Mouse (Mus musculus) left cerebral cortex, adult 2 months (tissue): ENCODE measurements around the gene Hspa12b. TPM values are rescaled to one million over a fixed set of nuclear protein-coding genes. Genes with fewer than 3 reads are reported as not detected.

Experiments used
- DNase-seq, 2 experiments: peaks; one replicate each; pipeline ENCODE4 v3.0.0; 2021 to 2022; ENCODE audit warnings: low spot score in 2 of 2, mixed read lengths in 1 of 2; ENCODE audit errors: extremely low spot score in 1 of 2
- H3K27ac ChIP-seq: fragments of 200-600 bp; 2 replicates; pipeline ENCODE4 v1.8.1; 2022
- H3K4me3 ChIP-seq: fragments of 200-600 bp; 2 replicates; pipeline ENCODE4 v1.8.1; 2022
- CTCF ChIP-seq: fragments of 200-600 bp; IDR thresholded peaks from 2 replicates; pipeline ENCODE4 v1.8.1; 2022; ENCODE audit warnings: antibody characterized with exemption, mild to moderate bottlenecking, moderate library complexity
- intact Hi-C: fragments of 180-260 bp; cut with DNase I; formaldehyde crosslinking; loops from one replicate; pipeline ENCODE4 v1.15.1; 2025
- total RNA-seq, 2 experiments: library from RNA; stranded (reverse); gene quantifications; 2 replicates each; pipeline ENCODE4 v1.2.3; 2021

Gene Hspa12b
- total RNA-seq, 2 experiments from 2014 or later = 10.1 to 12.8 TPM

DNA sequence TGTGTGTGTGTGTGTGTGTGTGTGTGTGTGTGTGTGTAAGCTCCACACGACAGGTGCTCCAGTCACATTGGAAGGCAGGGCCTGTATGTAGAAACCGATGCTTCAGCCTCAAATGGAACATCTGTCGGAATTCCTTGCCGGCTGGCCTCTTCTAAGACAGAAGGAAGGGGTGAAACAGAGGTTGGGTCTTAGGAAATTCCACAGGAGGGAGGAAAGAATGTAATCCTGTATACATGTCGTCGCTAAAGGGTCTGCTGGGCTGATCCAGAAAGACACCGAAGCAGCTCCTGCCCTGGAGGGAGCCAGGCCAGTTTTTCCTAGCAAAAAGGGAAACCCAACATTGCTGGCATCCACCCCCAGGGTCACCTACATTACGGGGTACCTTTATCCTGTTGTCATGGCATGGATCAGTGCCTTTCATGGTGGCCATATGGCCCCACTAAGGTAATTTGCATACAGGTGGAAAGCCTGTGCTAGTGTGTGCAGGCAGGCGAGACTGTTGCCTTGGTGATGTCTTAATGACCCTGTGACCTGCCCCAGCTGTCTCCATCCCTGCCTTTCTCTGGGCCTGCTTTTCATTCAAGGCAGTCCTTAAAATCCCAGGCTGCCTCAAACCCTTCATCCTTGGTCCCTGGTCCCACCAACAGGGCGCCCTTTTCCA is 63.4 kb downstream of the Hspa12b start:
- no peak for TF ChIP-seq CTCF
- intact Hi-C loops = no loop called here

DNA sequence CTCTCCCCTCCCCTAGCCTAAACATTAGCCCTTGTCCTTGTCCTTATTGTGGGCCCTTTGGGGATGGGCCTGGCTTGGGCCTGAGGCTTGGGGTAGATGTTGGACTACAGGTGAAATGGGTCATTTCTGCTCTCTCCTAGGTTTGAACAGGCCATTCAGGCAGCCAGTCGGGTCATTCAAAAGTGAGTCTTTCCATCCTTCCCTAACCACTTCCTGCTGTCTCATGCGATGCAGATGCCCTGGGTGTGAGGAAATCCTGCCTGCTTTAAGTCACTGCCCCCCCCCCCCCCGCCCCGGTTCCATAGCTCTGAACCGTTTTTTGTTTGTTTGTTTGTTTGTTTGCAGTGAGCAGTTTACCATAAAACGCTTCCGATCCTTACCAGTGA is 63.9 kb downstream of the Hspa12b start:
- intact Hi-C loops = no loop called here
- DNase-seq = no peak
- Histone ChIP-seq H3K27ac (no peak overlapping the region), H3K4me3 (no peak overlapping the region)
- no peak for TF ChIP-seq CTCF

More for the DNA sequence above, 63.4 kb downstream of the Hspa12b start:
- no peak overlapping the region for H3K27ac ChIP-seq
- no peak overlapping the region for H3K4me3 ChIP-seq
- DNase-seq = no peak

Other genes starting within 250 kb of the Hspa12b start
- gene 4930402H24Rik, start 220.9 kb upstream of the Hspa12b start, total RNA-seq = 10 to 100 TPM; 68.3 to 76.4 TPM
- 100 to 1,000 TPM; 118 to 126 TPM for gene Atrn, start 220.8 kb upstream of the Hspa12b start, total RNA-seq
- 10 to 100 TPM; 50.3 to 55.3 TPM for gene Gfra4, start 84.2 kb upstream of the Hspa12b start, total RNA-seq
- gene Adam33, start 63.5 kb upstream of the Hspa12b start, total RNA-seq = 1 to 10 TPM; 8.9 to 9.6 TPM
- under 1 TPM; 0.44 to 0.45 TPM for gene Siglec1, start 40.5 kb upstream of the Hspa12b start, total RNA-seq
- not detected for gene Gm11037, start 6.2 kb downstream of the Hspa12b start, total RNA-seq
- gene 1700037H04Rik, start 32.8 kb downstream of the Hspa12b start, total RNA-seq = 10 to 100 TPM; 63.7 to 76.7 TPM
- gene Cenpb, start 52.8 kb downstream of the Hspa12b start, total RNA-seq = 10 to 100 TPM; 65.3 to 69.8 TPM
- gene Cdc25b, start 59.7 kb downstream of the Hspa12b start, total RNA-seq = 10 to 100 TPM; 19.8 to 22.2 TPM
- gene Spef1, start 60.0 kb downstream of the Hspa12b start, total RNA-seq = 10 to 100 TPM; 10.9 to 11.0 TPM
- gene Ap5s1, start 79.8 kb downstream of the Hspa12b start, total RNA-seq = 10 to 100 TPM; 21.7 to 28.7 TPM
- 1 to 10 TPM; 6.7 to 6.9 TPM for gene Mavs, start 106.8 kb downstream of the Hspa12b start, total RNA-seq
- 10 to 100 TPM; 62.8 to 74.0 TPM for gene Pank2, start 135.2 kb downstream of the Hspa12b start, total RNA-seq
- gene Rnf24, start 225.6 kb downstream of the Hspa12b start, total RNA-seq = 10 to 100 TPM; 39.8 to 41.4 TPM